Mouse (Mus musculus): ENCODE measurements around the gene Uqcc1. TPM values are rescaled to one million over a fixed set of nuclear protein-coding genes. Genes with fewer than 3 reads are reported as not detected.
A peak's percentile ranks its signal among the peaks of the same experiment; 100 is the strongest.
"Not testable (repeated sequence)": the region's sequence is repeated elsewhere in the genome, so short reads cannot be mapped to it uniquely, and the experiment has no call there.

Uqcc1 gene
- total RNA-seq, 2 experiments from 2014 or later, result 83.7 to 84.9 TPM

DNA sequence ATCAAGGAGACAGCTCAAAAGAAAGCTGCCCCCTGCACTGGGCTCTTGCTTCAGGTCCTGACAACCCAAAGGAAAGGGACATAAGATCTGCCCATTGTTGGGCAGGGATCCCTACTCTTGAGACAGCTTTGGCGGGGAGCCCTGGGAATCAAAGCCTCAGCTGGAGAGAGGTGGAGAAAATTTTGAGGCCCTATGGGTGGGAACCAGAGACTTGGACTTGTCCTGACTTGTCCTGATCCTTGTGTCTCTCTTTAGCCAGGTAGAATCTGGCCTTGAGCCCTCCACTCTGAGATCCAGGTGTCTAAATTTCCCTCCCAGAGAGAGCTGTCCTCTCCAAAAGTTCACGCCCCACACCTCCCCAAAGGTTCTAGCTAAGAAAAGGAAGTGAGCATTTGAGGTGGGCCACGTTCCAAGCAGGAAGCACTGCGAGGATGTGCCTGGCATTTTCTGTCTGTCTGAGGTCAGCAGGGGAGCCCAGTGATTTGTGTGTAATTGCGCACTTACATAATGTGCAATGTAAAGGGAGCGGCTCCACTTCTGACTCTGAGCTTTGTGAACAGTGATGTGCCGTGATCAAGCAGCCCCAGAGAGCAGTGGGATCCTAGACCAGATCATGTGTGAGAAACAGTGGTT is 9.9 kb upstream of the Uqcc1 start:
- no peak for DNase-seq (ENCODE audit: low spot score in 2 of 2)

DNA sequence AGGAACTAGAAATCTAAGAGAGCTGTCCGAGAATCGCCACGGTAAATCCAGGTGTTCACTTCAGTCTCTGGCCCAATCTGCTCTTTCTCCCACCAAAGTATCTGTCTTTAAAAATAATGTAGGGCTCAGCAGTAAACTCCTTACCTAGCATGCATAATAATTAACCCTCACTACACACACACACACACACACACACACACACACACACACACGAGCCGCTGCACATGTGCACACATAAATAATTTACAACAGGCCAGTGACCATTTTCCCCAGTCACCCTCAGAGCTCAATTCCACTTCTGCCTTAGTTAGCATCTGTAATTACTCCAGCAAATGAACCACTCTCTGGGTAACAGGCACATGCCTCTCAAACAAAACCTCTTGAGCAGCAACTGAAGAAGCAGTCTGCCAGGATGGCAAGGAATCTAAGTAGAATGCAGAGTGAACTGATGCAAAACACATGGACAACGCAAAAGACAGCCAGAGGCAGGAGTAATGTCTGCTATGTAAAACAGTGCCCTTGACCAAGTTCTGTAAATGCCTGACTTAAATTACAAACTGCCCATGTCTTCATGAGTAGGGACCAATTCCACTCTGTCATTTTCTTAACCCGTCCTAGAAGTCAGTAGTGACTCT is 1.3 kb downstream of the Uqcc1 start:
- no peak for DNase-seq (ENCODE audit: low spot score in 2 of 2)

DNA sequence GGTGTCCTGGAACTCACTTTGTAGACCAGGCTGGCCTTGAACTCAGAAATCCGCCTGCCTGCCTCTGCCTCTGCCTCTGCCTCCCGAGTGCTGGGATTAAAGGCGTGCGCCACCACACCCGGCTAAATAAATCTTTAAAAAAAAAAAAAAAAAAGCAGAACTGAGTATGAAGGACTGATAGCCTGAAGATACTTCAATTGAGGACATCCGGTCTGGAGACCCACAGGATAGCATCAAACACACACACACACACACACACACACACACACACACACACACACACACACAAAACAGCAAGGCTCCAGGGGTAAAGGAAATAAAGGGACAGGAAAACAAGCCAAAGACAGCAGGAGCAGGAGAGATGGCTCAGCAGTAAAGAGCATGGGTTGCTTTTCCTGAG is 4.9 kb downstream of the Uqcc1 start:
- DNase-seq (ENCODE audit: low spot score in 2 of 2), result not testable (repeated sequence)

DNA sequence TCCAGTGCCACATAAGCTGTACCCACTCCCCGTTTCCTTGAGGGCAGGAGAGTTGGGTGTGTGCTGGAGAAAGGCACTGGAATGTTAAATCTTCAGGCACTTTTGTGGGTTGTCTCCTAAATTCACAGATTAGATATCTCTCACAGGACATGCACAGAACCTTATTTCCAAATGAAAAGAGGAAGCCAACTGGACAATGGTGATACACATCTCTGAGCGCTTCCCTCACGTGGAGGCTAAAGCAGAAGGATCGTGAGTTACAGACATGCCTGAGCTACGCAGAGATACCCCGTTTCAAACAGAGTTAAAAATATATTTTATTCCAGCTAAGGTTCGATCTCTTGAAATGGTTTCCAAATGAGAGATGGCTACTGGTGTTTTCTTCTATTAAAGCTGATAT is 7.0 kb downstream of the Uqcc1 start:
- no peak for DNase-seq (ENCODE audit: low spot score in 2 of 2)

DNA sequence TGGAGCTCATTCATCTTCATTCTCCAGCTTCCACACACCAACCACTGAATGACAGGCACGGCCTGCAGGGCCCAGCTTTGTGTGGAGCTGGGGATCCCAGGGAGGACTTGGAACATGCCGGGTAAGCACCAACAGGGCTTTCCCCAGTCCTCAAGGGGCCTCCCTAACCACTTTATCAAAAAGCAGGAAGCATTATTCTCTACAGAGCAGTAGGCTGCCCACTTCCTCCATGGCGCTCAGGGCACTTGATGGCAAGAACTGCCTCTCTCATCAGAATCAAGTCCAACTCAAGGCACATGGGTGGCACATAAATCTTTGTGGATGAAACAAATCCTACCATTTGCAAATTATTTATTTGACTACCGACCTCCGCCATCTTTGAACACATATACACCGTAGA is 15.4 kb downstream of the Uqcc1 start:
- no peak for DNase-seq (ENCODE audit: low spot score in 2 of 2)

DNA sequence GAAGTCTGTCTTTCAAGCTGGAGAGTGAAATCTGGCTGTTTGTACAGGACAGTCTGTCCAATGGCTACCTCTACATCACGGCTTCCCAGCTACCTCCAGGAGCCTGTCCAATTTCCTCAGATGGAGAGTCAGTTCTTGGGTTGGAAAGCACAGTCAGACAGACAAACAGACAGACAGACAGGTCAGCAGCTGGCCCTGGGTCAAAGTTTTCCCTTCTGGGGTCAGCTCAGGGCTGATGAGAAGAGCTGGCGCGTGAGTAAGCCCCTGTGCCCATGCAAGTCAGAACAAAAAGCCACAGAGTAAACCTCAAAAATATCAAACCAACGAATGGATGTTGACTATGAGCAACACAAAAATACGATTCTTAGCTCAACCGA is 26.5 kb downstream of the Uqcc1 start:
- no peak for DNase-seq (ENCODE audit: low spot score in 2 of 2)

DNA sequence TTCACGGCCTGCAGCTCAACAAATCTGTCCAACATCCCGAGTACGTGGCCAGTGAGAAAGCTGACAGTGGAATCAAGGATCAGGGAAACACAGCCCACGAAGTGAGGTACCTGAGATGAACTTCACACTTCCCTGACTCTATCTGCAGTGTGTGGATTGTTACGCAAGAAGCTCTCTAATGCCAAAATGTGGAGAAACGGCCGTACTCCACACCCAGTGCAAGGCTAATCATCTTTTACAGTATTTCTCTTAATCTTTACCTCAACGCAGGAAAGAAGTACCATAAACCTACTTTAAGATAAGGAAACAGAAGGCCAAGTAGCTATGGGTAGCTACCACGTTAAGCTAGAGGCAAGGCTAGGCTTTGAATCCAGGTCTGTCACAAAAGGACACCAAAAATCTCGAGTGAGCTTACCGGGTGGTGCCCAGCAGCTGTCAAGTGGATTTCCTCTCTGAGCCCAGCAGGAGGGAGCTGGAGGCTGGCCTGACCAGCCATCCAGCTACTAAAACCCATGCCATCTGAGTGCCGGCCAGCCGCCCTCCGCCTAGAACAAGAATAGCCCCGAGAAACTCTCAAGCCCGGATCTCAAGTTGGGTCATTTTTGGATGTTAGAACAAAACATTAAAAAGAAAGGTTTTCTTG is 27.0 kb downstream of the Uqcc1 start:
- DNase-seq (ENCODE audit: low spot score in 2 of 2), result peak in 1 of 2 experiments; percentile 9

DNA sequence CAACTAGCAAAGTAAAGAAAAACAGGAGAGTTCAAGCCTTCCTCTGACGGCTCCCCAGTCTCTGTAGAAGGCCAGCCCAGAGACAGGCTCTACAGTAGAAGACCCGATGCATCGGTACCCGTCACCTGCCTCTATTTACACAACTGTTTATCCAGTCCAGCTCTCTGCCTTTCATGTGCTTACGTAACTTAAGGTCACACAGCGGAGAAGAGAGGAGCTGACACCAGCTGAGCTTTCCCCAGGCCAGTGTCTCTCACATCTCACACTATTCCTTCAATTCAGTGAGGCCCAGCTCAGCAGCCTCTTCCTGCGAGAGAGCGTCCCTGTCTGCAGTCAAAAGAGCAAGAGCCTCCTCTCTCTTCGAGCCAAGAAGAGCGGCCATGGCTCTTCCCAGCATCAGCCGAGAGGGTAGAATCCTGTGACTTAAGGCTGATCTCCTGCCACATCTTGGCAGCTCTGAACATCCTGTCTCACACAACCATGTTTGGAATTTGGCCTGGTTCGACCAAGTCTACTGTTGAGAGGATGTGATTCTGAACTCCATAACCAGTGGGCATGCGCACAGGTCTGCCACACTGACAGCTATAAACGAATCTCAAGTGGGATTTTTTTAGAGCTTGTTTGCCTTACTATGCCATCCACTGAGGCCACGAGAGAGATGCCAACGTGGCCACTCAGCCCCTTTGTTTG is 34.9 kb downstream of the Uqcc1 start:
- DNase-seq (ENCODE audit: low spot score in 2 of 2), result no peak

DNA sequence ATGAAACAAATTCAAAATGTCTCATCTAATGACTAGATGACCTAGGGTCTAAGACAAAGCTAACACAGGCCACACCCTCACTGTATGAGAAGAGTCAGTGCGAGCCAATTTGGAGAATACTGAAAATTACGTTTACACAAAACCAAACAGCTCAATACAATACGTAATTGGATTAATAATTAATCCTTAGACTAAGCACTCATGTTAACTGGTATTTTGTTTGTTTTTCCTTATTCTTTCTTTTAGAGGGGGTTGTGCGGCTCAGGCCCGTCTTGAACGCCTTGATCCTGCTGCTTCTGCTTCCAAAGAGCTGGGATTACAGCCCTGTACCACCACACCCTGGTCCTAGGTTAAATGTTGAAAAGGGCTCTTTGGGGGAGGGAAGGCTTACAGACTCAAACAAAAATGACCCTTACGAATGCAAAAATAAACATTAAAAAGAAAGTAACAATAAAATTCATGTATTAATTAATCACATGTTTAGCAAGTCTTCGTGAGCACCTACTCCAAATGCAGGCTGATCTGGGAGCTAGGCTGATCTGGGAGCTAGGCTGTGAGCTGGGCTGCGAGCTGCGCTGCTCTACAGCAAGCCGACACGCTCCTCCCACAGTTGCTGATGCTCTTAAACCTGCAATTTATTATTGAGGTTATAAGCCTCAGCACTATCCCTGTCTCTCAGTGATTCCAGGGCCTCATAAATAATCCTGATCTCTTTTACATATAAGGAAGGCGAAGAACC is 35.6 kb downstream of the Uqcc1 start:
- no peak for DNase-seq (ENCODE audit: low spot score in 2 of 2)

DNA sequence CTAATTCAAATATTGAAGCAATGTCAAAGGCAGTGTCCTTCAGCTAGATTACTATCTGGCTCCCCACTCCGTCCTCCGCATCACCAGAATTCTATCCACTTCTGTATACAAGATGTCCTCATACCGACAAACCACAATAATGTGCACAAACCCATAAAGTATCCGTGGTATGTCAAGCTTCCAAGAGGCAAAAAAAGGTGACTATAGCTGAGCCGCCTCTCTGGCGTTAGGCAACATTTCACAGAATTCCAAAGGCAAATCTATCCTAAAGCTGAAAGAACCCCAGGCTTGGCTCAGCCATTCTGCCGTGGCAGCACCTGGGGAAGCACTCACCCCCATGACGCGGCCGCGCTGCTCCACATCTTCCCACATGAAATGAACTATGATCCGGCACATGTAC is 43.3 kb downstream of the Uqcc1 start:
- no peak for DNase-seq (ENCODE audit: low spot score in 2 of 2)

DNA sequence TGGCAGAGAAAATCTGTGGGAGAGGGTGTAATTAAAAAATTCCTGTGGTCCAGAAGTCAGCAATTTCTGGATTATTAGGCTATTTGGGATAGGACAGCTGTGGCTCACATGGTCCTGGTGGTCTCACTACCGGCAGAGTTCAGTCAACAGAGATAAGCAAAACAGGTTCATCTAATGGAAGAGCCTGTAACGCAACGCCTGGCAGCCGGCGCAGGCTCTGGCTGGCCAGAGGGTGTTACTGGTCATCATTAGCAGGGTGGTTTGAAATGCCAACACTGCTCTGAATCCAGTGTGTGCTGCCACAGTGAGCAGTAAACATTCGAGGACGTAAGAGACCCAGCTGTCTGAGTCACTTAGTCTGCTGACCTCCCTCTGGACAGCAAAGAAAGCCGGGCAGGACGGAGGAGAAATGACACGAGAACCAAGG is 44.8 kb downstream of the Uqcc1 start:
- DNase-seq (ENCODE audit: low spot score in 2 of 2), result no peak

DNA sequence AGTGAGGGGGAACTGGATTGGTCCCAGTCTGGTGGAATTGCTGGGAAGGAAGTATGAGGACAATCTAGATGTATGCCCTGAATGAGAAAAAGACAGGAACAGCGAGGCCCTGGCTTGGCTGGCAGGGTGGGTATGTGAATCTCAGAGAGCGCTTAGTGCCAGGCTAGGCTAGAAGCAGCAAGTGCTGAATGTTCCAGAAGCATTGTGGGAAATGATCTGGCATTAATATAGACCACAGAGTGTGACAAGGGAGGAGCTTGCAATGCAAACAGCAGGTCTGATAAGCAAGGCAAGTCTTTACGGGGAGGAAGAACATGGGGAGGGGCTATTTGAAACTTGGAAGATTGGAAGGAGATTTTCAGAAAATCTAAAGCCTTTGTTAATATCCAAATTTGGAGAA is 48.0 kb downstream of the Uqcc1 start:
- no peak for DNase-seq (ENCODE audit: low spot score in 2 of 2)

DNA sequence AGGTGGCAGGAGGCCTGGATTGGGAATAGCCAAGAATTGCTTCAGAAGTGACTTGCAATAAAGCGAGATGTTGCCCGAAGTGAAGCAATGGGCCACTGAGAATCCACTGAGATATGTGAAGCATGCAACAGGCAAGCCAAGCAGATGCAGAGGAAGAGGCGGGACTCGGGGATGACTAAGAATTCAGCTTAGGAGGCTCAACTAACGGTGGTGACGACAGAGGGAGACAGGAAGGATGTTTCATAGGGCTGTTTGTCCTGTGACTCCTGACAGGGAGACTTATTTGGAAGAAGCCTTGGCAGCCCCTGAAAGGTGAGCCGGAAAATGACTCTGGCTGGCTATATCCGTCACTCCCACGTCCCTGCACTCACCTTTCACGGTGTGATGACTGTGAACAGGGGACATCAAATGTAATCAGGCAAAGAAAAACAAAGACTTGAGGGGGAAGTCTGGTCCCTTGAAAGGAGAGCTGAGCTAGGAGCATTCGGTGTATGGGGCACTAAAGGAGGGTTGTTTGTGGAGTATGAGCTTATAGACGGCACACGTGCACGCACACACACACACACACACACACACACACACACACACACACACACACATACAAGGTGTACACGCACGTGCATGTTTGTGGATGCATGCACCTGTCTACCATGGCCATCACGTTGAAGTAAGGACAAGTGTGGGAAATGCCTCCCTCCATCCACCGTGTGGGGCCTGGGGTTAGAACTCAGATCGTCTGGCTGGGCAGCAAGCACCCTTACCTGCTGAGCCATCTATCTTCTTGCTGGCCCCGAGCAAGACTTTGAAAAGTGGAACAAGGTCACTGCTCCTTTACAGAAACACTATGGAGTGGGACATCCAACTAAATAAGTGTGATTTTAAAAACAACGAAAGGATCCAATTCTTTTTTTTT is 50.9 kb downstream of the Uqcc1 start:
- no peak for DNase-seq (ENCODE audit: low spot score in 2 of 2)

DNA sequence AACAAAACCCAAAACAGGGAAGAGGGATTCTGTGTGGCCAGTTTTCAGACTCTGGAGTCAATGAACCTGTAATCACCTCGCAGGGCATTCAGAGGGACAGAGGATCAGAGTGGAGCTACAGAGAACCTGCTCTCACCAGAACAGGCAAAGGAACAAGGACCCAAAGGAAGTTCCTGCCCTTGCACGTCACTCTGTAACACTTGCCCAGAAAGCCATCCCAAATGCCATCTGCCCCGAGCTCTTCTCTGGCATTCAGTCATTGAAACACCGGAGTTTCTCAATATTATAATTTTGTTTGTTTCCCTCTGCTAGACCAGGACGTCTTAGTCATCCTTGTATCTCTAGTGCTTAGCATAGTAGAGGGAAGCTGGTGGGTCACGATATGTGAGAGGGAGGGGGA is 56.5 kb downstream of the Uqcc1 start:
- DNase-seq (ENCODE audit: low spot score in 2 of 2), result peak in 1 of 2 experiments; percentile 31

DNA sequence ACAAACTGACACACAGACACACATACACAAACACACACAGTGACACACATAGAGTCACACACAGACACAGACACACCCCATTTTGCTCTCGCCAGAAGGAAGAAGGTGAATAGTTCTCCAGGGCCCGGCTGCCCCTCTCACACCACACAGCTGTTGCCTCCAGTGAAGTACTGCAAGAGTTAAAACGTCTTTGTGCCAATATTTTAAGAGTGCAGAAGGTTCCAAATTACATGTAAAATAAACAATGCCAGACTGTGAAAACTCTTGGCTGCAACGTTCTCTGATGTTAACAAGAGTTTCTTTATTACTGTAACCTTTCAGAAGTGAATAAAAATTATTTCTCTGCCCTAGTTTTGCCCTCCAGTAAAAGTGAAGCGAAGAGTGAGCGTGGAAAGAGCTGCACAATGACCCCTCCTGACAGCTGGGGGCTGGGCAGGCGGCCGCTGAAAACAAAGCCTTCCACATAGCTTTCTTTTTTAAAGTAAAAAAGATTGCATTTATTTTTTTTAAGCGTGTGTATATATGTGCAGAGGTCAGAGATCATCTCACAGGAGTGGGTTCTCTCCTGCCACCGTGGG is 57.1 kb downstream of the Uqcc1 start:
- DNase-seq (ENCODE audit: low spot score in 2 of 2), result no peak

DNA sequence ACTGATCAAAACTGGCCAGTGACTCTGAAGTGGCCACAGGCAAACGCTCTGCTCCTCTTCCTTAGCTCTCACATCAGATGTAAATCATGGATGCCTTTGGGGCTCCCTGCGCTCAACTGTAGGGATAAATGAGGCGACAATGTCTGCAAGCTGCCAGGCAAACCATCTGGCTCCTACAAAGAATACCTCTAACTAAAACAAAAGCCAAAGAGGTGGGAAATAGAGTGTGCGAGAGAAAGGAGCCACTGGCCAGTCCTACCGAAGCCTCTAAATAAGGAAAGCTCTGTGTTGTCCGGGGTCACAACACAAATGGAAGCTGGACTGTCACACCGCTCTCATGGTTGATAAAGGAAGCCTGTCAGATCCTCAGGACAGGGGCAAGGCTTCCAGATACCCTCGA is 57.6 kb downstream of the Uqcc1 start:
- peak in 1 of 2 experiments; percentile 21 for DNase-seq (ENCODE audit: low spot score in 2 of 2)

DNA sequence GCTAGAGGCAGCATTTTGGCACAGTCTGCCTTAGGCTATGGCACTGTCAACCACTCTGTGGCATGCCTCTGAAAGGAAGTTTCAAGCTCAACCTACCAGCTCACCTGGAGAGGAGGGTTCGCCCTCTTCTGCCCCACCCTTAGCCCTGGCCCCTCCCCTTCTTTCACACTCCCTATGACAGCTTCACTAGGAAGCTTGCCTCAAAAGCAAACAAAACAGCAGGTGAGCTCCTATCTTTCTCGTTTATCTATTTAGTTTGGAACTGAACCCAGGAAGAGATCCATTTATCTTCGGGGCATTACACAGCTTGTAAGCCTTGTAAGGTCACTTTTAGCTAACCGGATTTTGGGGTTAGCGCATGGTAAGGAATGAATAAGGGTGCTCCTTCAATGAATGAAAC is 60.3 kb downstream of the Uqcc1 start:
- DNase-seq (ENCODE audit: low spot score in 2 of 2), result no peak

DNA sequence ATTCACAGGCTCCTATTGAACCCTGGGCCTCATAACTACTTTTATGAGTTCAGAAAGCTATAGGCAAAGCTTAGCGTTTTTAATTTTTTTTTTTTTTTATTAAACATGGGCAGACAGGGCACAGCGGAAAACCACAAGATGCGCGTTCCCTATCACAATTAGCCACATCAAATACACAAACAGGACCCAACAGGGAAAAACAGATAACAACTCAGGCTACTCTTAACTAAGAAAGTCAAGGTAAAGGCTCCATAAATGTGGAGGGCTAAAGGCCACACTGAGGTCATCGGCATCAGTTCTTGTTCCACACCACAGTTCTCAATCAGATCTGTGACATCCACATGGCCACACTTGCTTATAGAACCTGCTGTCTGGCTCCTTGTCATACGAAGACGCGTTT is 61.8 kb downstream of the Uqcc1 start:
- DNase-seq (ENCODE audit: low spot score in 2 of 2), result no peak

DNA sequence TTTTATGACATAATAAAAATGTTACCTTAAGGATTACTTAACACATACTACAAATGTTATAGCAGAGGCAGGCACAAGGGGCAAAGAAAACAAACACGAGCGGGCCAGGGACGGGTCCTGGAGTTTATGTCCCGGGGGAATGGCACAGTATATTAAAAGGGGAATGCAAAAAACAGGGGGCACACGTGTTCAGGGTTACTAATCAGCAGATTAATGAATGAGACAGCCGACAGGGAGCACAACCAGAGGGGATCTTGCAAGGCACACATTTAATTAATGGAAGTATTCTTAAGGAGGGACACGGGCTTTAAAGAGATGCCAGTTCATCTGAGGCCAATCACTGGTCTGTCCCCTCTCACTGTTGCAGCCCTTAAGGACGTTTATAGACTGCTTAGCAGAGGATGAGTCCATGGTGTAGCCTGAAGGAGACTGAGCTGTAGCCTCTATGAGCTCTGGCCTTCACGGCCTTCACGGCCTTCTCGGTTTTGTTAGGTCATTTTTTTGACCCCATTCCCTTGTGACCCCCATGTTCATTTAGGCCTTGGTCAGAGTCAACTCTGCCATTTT is 66.7 kb downstream of the Uqcc1 start:
- DNase-seq (ENCODE audit: low spot score in 2 of 2), result no peak
